Mouse (Mus musculus) natural killer cell, adult 2 months (primary cell): ENCODE measurements at regions not wholly inside any gene's neighbourhood (a gene's known extent, or its start where the extent isn't known, plus 50 kb on each side); places are given as distances from the start of the nearest gene placed in this dataset.

ENCODE experiments used
- DNase-seq, 2 experiments: peaks; one replicate each; pipeline ENCODE4 v3.0.0; 2022; ENCODE audit warnings: low spot score in 2 of 2

- no peak for DNase-seq
Measured at GRCm38 (mm10) chr11:112219046-112219720, 562.8 kb upstream of the Sox9 start.

DNA sequence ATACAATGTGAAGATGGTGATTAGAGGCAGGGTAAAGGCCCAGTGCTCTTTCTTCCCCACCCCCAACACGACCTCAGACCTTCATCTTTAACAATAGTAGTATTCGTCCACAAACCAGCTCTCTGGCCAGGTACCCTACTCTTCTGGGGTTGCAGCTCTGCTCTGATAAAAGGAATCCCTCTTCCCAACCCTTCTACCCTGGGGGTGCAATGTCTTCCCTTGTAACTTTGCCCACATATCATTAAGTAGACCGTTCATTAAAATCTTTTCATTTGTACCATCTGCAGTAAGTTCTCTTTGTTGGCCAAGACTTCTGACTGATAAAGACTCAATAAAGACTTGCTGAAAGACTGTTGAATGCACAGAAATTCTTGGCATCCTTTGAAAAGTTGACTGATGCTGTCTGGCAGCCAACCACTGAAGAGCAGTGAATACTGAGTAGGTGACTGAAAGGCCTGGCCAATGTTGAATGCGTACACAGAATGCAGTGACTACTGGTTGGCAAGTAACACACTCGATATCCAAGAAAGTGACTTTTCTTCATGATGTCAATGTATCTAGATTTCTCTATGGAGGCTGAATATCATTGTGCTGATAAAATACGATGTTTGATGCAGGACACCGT lies 547.4 kb upstream of the Sox9 start:
- DNase-seq, result no peak

GRCm38 (mm10) chr11:112238960-112239884 lies 542.8 kb upstream of the Sox9 start:
- DNase-seq, result no peak

- no peak for DNase-seq
Measured at GRCm38 (mm10) chr11:112252548-112252947, 529.5 kb upstream of the Sox9 start.

DNA sequence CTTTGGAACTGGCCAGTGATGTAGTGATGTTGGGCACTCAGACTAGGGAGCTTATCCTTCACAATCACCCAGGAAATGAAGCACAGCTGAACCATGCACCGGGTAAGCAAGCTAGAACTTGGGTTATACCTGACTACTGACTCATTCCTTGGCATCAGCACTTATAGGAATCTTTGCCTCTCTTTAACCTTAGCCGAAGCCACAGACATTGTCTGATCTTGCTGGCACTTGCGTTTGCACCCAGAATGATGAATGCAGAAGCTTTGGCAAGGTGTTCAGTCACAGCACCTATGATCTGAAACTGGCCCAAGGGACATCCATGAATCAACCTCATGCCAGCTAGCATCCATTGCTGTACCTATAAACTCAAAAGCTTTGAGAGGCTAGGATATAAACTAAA lies 529.0 kb upstream of the Sox9 start:
- no peak for DNase-seq

DNA sequence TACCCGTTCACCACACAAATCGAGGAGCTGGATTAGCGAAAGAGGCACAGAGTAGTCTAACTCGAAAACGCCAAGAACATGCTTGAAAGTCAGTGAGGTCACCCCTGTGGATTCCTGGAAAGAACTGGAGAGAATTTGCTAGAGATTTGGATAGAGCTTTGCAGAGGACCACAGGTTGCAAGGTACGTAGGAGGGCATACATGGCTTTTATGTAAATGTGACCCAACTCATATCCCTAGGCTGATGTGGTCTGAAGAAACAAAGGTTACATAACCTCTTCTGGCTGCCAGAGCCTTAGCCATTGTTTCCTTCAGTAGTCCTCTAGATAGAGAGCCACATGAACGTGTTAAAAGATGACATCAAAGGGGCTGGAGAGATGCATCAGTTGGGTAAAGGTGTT lies 525.7 kb upstream of the Sox9 start:
- DNase-seq, result no peak

DNA sequence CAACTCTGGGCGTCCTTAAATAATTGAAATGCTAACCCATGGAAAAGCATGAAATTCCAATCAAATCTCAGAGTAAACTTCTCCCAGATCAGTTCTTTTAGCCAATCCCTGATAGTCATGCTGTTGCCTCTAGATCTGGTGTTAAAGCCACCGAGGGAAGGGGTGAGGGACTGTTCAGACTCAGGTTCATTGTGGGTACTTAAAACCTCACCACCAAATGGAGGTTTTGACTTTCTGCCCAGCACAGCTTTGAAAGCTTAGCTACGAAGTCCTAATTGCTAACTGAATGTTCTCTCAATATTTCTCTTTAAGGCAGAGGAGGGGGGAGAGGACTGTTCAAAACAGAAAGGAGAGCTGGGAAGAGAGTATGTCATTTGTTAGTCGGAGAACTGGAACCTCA lies 517.9 kb upstream of the Sox9 start:
- no peak for DNase-seq

GRCm38 (mm10) chr11:112270911-112271310 lies 511.1 kb upstream of the Sox9 start:
- DNase-seq, result no peak

GRCm38 (mm10) chr11:112278566-112278965 lies 503.5 kb upstream of the Sox9 start:
- DNase-seq, result no peak

DNA sequence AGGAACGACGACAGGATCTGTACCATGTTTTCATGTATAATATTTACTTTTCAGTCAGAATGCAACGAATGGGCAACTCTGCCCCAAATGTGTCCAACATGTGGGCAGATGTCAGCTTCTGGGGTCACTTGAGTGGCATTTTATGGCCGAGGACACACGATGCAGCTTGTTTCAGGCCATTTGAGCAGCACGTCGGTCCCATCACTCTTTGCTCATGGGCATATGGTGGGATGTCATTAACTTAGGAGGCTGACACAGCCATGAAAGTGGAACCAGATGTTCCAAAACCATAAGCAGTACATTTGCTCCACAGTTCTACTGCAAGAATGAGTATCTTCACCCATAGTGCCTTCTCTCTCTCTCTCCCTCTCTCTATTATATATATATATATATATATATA lies 499.1 kb upstream of the Sox9 start:
- DNase-seq, result no peak

GRCm38 (mm10) chr11:112298901-112299341 lies 483.1 kb upstream of the Sox9 start:
- no peak for DNase-seq

GRCm38 (mm10) chr11:112303091-112303490 lies 478.9 kb upstream of the Sox9 start:
- no peak for DNase-seq

DNA sequence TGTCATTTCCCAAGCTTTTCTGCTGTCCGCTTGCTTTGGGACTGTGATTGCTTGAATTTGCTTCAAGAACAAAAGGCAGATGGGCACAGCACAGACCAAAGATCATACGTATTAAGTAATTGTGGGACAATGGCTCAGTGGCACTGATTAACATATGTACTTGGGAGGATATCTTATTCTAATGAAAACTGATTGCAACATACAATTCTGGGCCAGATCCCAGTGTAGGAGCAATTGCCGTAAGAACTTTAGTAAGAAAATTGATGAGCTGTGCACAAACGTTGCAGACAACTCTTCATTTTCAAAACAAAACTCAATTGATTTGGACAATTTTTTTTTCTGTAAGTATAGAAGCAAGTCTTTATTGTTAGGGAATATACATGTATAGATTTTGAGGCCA lies 456.2 kb upstream of the Sox9 start:
- no peak for DNase-seq

GRCm38 (mm10) chr11:112327606-112328005 lies 454.4 kb upstream of the Sox9 start:
- DNase-seq, result no peak

GRCm38 (mm10) chr11:112345133-112345532 lies 436.9 kb upstream of the Sox9 start:
- no peak for DNase-seq

DNA sequence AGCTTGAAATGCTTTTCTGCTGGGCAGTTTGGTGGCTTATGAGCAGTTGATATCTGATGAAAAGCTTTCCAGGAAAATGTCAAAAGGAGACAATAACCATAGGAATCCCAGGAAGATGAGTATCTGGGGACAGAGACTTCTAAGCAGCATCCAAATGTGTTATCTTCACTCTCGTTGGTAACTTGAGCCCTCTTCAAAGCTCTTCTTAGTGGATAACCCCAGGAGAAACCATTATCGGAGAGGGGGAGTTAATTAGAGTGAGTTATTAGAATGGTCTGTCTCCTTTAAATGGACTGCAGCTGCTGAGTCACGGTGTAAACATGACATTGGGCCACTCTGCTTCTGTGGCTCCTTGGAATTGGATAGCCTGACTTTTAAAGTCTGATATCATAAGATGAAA lies 436.4 kb upstream of the Sox9 start:
- no peak for DNase-seq

- DNase-seq, result no peak
Measured at GRCm38 (mm10) chr11:112346089-112346488, 435.9 kb upstream of the Sox9 start.

GRCm38 (mm10) chr11:112346532-112346931 lies 435.5 kb upstream of the Sox9 start:
- DNase-seq, result no peak

- no peak for DNase-seq
Measured at GRCm38 (mm10) chr11:112355311-112355710, 426.7 kb upstream of the Sox9 start.

DNA sequence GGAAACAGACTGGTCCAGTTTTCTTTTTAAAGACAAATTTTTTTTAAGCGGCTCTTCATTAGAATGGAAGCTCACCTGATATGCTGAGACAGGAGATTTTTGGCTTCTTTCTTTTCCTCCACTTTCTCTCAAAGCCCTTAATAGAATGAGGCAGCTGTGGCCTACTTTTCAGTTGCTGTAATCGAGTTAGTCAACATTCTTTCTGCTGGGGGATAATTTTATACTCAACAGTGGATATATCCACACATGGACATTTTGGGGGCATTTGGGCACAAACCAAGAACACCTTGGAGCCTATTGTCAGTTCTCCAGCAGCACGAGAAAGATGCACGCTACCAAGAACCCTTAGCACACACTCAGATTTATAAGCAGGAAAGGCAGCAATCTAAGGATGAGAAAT lies 415.3 kb upstream of the Sox9 start:
- no peak for DNase-seq

GRCm38 (mm10) chr11:112370941-112371340 lies 411.1 kb upstream of the Sox9 start:
- no peak for DNase-seq

GRCm38 (mm10) chr11:112400069-112400468 lies 382.0 kb upstream of the Sox9 start:
- no peak for DNase-seq

- DNase-seq, result no peak
Measured at GRCm38 (mm10) chr11:112407681-112408080, 374.3 kb upstream of the Sox9 start.
